Mouse (Mus musculus) ES-E14 (cell line): Measurements from ENCODE around the gene Krt90. TPM values are rescaled to one million over a fixed set of nuclear protein-coding genes. Genes with fewer than 3 reads are reported as not detected.

ENCODE experiments used
- DNase-seq: peaks from one replicate; pipeline ENCODE4 v3.0.0-alpha.2; 2013; ENCODE audit warnings: low read depth, low spot score
- H3K27ac ChIP-seq: 2 replicates; pipeline ENCODE4 v1.5.1; 2012; ENCODE audit warnings: low read depth, mild to moderate bottlenecking, low read length, moderate library complexity, mixed read lengths; ENCODE audit not compliant: poor library complexity, insufficient read depth, severe bottlenecking
- H3K36me3 ChIP-seq: 2 replicates; pipeline ENCODE4 v1.6.1; 2012; ENCODE audit warnings: mild to moderate bottlenecking, low read length, moderate library complexity, mixed read lengths; ENCODE audit not compliant: control insufficient read depth, poor library complexity, insufficient read depth, severe bottlenecking
- H3K4me1 ChIP-seq, 2 experiments: fragments of 150-350 bp in 1 of 2; sonication (generic) in 1 of 2; 2 replicates each; pipeline ENCODE4 v1.6.1; 2012; ENCODE audit warnings: low read length in 2 of 2, mild to moderate bottlenecking in 1 of 2, mixed read lengths in 1 of 2; ENCODE audit not compliant: control insufficient read depth in 2 of 2, insufficient read depth in 2 of 2, poor library complexity in 1 of 2
- H3K4me3 ChIP-seq, 2 experiments: fragments of 150-350 bp in 1 of 2; sonication (generic) in 1 of 2; 2 replicates each; pipeline ENCODE4 v1.5.1; 2012; ENCODE audit warnings: low read length in 2 of 2, low read depth in 1 of 2, mild to moderate bottlenecking in 1 of 2, mixed read lengths in 1 of 2; ENCODE audit not compliant: insufficient read depth in 1 of 2, poor library complexity in 1 of 2, severe bottlenecking in 1 of 2
- H3K9ac ChIP-seq: 2 replicates; pipeline ENCODE4 v1.6.1; 2012; ENCODE audit warnings: low read depth, mild to moderate bottlenecking, low read length, mixed read lengths; ENCODE audit not compliant: poor library complexity, insufficient read depth, severe bottlenecking
- H3K9me3 ChIP-seq: fragments of 150-350 bp; sonication (generic); 2 replicates; pipeline ENCODE4 v1.6.1; 2012; ENCODE audit warnings: low read depth, mild to moderate bottlenecking, low read length; ENCODE audit not compliant: control insufficient read depth, insufficient read depth
- CHD2 ChIP-seq: IDR thresholded peaks from 2 replicates; pipeline ENCODE4 v1.6.1; 2014; ENCODE audit warnings: mild to moderate bottlenecking, low read depth, low read length, inconsistent platforms
- HCFC1 ChIP-seq: IDR thresholded peaks from 2 replicates; pipeline ENCODE4 v1.6.1; 2012; ENCODE audit warnings: low read length, inconsistent platforms, borderline replicate concordance; ENCODE audit not compliant: insufficient read depth
- MAFK ChIP-seq: IDR thresholded peaks from 2 replicates; pipeline ENCODE4 v1.6.1; 2014; ENCODE audit warnings: mild to moderate bottlenecking, low read depth, low read length, inconsistent platforms; ENCODE audit not compliant: insufficient read depth
- ZC3H11A ChIP-seq: IDR thresholded peaks from 2 replicates; pipeline ENCODE4 v1.6.1; 2012; ENCODE audit warnings: low read depth, mild to moderate bottlenecking, inconsistent platforms, low read length, borderline replicate concordance
- ZNF384 ChIP-seq: IDR thresholded peaks from 2 replicates; pipeline ENCODE4 v1.6.1; 2012; ENCODE audit warnings: low read depth, low read length, inconsistent platforms
- in situ Hi-C, 2 experiments: fragments of 600-800 bp; cut with MboI; formaldehyde crosslinking; loops; one replicate each; pipeline ENCODE4 v1.15.1; 2025; ENCODE audit warnings: low sequenced_read_pairs in 2 of 2, inconsistent platforms in 1 of 2; ENCODE audit not compliant: unreplicated experiment in 2 of 2
- total RNA-seq: library from RNA; depleted of rRNA; stranded (reverse); fragments of 300-350 nt; gene quantifications from 2 replicates; pipeline ENCODE4 v1.2.3, GENCODE M21; 2012

The Krt90 gene
- total RNA-seq, 1 experiment = 0.27 TPM

GRCm38 (mm10) chr15:101583211-101583965, 20.6 kb upstream of the Krt90 start:
- Histone ChIP-seq H3K4me3 (no peak overlapping the region), H3K27ac (no peak overlapping the region), H3K36me3 (no peaks in the 10 kb centered on the region), H3K9me3 (no peaks in the 10 kb centered on the region), H3K4me1 (no peaks in the 10 kb centered on the region), H3K9ac (no peak overlapping the region)
- in situ Hi-C loops = no loop called here
- no peak for DNase-seq
- no peak for TF ChIP-seq MAFK
- TF ChIP-seq CHD2 = no peak
- TF ChIP-seq ZC3H11A = no peak
- no peak for TF ChIP-seq ZNF384
- TF ChIP-seq HCFC1 = no peak

GRCm38 (mm10) chr15:101581701-101582100, 19.0 kb upstream of the Krt90 start:
- no peak for DNase-seq
- in situ Hi-C loops = no loop called here
- no peaks in the 10 kb centered on the region for H3K9me3 ChIP-seq
- H3K27ac ChIP-seq = no peak overlapping the region
- TF ChIP-seq MAFK = no peak
- TF ChIP-seq HCFC1 = no peak
- H3K9ac ChIP-seq = no peak overlapping the region
- no peaks in the 10 kb centered on the region for H3K36me3 ChIP-seq
- no peak overlapping the region for H3K4me3 ChIP-seq
- H3K4me1 ChIP-seq = no peaks in the 10 kb centered on the region

- no peak for TF ChIP-seq ZC3H11A
- no peak for TF ChIP-seq CHD2
- TF ChIP-seq HCFC1 = no peak
- TF ChIP-seq ZNF384 = no peak
- no peak for TF ChIP-seq MAFK
- Histone ChIP-seq H3K27ac (no peak overlapping the region), H3K36me3 (no peaks in the 10 kb centered on the region), H3K9me3 (no peaks in the 10 kb centered on the region), H3K4me1 (no peaks in the 10 kb centered on the region), H3K9ac (no peak overlapping the region), H3K4me3 (no peak overlapping the region)
- no peak for DNase-seq
- in situ Hi-C loops = no loop called here
Observed at GRCm38 (mm10) chr15:101575506-101575905, 12.8 kb upstream of the Krt90 start.

GRCm38 (mm10) chr15:101573796-101574345, 11.1 kb upstream of the Krt90 start, which contains the start of gene Krt75:
TSS of gene Krt75 (minus strand) at chr15:101573904.
- Histone ChIP-seq H3K27ac (no peak within 1 kb of the TSS), H3K4me1 (no peaks in the 10 kb centered on the region), H3K4me3 (peak within 1 kb of the TSS in 1 of 2 experiments; percentile 36; a peak in 1 of 4 replicates), H3K9me3 (no peaks in the 10 kb centered on the region), H3K36me3 (no peaks in the 10 kb centered on the region), H3K9ac (no peak within 1 kb of the TSS)
- in situ Hi-C loops = no loop called here
- DNase-seq = no peak
- TF ChIP-seq HCFC1 = no peak
- TF ChIP-seq ZC3H11A = no peak
- no peak for TF ChIP-seq ZNF384
- TF ChIP-seq CHD2 = no peak
- TF ChIP-seq MAFK = no peak
